Mouse (Mus musculus) cortical plate, adult 2 months (tissue): Measurements from ENCODE around the gene Tm9sf4.

Source experiments
- CTCF ChIP-seq: fragments of 200-500 bp; IDR thresholded peaks from 2 replicates; pipeline ENCODE4 v1.5.1; 2011; ENCODE audit warnings: mild to moderate bottlenecking, control low read depth, low read length; ENCODE audit not compliant: insufficient read depth; ENCODE audit errors: extremely low read depth
- POLR2A ChIP-seq: fragments of 200-500 bp; IDR thresholded peaks from 2 replicates; pipeline ENCODE4 v1.6.1; 2011; ENCODE audit warnings: mild to moderate bottlenecking, low read length, control low read depth; ENCODE audit not compliant: insufficient read depth; ENCODE audit errors: extremely low read depth

- TF ChIP-seq CTCF (no peak), POLR2A (no peak)
These were observed 45.4 kb upstream of the Tm9sf4 start for GRCm38 (mm10) chr2:153115679-153116081.
